Mouse (Mus musculus): ENCODE measurements around the gene Efna5. TPM values are rescaled to one million over a fixed set of nuclear protein-coding genes. Genes with fewer than 3 reads are reported as not detected.

Efna5 gene
- total RNA-seq, 2 experiments from 2014 or later = not detected

DNA sequence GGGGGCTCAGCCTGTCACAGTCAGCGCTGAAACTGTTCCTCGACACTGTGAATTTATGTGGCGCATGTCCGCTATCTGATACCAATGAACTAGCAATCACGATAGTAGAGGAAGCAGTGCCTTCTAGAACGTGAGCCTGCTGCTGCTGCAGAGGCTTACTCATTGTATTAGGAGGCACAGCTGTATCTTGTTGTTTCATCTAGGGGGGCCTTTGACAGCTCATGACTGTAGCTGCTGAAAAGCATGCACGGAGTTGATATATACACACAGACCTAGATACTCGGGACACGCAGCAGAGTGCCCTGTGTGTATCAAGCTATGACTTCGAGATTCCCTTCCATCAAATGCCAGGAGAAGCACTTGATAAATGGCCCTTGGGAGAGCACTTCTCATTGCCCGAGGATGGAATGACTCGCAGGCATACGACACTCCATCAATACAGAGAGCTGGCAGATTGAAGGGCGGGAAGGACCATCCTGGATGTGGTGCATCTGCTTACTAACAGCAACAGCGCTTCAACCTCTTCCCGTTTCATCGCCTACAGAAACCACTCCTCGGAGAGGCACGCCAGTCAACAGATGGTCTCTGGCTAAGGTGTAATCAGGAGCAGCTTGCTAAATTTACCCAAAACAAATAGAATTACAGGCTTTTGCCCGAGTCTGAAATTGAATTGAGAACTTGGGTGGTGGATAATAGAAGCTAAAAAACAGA is 160.2 kb downstream of the Efna5 start:
- ATAC-seq (replicated peaks; ENCODE audit: poor library complexity, severe bottlenecking) = no peak

DNA sequence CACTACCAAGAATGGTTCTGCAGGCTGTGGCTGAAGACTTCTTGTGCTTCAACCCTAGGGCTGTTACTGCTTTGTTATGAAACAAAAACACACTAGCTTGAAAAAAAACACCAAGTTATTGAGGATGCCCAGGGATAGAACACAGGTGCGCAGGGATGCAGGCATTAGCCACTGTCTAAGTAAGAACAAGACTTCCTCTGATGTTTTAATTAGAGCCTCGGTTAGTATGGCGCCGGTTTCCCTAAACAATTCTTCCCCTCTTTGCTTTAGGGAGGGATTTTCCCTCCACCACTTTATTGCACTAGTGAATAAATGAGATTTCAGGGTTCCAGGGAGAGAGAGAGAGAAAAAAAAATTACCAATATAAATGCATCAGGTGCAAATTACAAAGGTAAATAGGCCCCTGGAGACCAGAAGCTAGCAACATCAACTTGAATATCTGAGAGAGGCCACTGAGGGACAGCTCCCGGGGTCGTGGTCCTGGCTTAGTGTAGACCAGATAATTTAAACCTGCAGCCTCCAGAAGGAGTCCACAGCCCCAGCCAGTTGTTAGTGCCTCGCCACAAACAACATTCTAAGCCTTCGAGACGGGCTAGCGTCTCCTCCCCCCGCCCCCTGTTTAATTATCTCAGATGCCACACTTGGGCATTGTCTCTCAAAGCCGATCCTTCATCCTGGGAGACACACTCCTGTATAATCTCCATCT is 163.5 kb downstream of the Efna5 start:
- no peak for ATAC-seq (replicated peaks; ENCODE audit: poor library complexity, severe bottlenecking)

DNA sequence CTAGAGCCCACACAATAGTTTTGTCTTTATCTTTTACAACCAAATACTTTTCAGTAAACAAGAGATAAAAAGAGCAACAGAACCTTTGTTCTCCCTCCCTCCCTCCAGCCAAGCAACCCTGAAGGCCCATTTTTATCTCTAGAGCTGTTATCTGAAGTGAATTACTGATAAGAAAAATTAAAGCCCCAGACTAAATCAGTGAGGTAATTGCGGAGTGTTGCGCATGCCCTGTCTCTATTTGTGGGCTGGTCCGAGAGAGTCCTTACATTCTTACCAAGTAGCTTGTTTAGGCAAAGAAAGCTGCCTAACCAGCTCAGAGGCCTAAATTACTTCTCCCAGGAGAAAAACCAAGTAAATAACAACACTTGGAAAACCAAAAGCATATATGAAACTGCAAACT is 167.7 kb downstream of the Efna5 start:
- no peak for ATAC-seq (replicated peaks; ENCODE audit: poor library complexity, severe bottlenecking)

DNA sequence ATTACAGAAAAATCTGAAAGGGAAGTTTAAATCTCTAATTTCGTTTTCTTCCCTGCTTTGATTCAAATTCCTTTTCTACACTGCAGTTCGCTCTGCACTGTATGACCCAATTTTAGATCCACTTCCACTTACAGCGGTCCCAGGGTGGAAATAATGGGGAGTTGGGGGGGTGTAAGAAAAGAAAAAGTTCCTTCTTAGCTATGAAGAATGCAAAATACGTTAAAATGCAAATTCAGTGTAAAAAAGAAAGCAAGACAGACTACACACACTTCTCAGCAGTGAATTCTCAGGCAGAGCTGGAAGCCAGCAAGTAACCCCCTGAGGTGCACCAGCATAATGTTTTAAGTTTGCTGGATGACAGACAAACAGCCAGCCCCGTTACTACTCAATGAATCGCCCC is 174.7 kb downstream of the Efna5 start:
- ATAC-seq (replicated peaks; ENCODE audit: poor library complexity, severe bottlenecking) = no peak

DNA sequence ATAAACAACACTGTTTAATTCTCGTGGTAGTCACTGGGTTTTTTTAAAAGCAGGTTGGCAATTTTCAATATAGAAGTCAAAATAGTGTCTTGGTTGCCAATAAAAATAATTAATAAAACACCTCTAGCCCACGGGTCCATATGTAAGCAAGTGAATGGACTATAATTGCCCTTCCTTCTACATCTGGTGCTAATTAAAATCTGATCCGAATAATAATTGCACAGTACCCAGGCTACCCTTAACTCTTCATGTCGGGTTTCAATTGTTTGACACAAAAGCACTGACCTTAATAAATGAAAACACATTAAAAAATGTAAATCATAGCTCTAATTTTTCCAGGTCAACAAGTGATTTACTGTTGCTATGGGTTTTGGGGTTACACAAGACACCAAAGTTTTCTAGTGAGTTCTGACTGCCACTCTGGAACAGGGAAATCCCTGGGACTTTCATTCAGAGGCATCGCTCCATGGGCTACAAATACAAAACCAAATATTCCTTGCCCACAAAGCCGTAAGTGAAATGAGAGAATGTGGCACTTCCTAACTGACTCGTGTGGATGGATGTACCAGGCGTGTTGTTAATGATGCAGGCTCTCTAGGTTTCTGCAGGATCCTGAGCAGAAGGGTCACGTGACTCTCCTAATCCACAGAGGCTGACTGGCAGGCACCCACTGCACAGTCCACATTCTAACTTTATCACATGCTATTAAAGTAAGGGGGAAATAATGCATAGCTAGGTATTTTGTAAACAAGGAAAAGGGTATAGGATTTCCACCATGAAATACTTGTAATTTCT is 178.9 kb downstream of the Efna5 start:
- no peak for ATAC-seq (replicated peaks; ENCODE audit: poor library complexity, severe bottlenecking)

DNA sequence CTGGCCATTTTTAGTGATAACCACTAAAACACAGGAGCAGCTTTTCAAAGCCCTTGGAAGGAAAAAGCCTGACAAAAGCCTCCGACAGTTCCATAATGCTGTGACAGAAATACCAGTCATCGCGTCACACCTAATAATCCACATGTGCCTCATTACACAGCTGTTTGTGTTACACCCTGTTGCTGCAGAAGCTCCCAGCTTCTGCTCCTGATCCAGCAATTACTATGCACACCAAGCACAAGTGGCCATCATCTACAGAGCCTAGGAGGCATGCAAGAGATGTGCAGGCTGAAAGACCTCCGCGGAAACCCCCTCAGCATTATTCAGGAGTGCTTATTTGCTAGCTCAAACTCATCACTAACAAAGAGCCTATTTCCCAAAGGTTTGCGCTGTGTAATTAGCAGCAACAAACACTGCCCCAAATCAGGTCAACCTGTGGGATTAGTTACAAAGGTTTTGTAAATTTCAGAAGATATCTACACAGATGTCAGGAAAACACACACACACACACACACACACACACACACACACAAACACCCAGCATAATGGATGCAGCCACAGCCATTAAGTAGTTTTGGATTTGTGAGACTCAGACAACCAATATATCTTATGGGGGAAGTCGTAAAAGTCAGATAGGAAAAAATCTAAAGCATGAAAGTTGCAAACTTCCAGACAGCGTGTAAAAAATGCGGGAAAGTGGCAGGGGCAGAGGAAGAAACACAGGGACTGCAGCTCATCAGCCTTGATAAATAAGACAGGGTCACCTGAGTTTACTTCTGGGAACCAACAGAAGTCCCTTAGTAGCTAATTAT is 180.1 kb downstream of the Efna5 start:
- no peak for ATAC-seq (replicated peaks; ENCODE audit: poor library complexity, severe bottlenecking)

DNA sequence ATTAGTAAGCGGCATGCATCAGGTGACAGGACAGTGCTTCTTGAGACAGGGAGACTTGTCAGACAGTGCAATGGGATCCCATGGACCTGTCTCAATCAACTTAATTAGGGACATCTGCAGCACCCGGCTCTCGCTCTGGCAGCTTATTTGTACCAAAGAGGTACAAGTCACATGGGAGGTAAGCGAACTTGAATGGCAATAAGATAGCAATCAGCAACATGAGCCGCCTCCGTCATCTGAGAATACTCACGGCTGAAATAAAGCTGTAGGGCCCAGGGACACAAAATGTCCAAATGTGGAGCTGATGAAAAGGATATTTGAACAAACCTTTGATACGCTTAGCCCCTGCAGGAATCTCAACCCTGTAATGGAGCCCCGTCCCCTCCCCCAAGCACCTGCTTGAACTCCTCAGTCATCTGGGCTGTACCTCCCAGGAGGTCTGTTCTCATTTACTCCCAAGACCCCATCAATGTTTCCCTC is 186.1 kb downstream of the Efna5 start:
- ATAC-seq (replicated peaks; ENCODE audit: poor library complexity, severe bottlenecking) = no peak

DNA sequence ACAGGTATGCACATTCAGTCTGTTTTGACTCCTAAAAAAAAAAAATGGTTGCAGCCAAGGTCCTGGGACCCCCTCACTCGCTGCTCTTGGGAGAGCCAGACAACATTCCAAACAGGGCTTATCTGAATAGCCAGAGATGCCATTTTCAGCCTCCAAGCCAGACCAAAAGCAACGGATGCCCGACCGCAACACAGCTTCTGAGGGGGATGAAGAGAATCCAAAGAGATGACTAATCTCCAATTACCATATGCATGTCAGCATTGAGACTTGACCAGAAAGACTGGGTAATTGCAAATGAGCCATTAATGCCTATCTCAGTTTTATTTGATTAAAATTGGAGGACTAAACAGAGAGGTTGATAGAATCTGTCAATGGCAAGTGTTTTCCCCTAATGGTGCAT is 188.9 kb downstream of the Efna5 start:
- no peak for ATAC-seq (replicated peaks; ENCODE audit: poor library complexity, severe bottlenecking)

DNA sequence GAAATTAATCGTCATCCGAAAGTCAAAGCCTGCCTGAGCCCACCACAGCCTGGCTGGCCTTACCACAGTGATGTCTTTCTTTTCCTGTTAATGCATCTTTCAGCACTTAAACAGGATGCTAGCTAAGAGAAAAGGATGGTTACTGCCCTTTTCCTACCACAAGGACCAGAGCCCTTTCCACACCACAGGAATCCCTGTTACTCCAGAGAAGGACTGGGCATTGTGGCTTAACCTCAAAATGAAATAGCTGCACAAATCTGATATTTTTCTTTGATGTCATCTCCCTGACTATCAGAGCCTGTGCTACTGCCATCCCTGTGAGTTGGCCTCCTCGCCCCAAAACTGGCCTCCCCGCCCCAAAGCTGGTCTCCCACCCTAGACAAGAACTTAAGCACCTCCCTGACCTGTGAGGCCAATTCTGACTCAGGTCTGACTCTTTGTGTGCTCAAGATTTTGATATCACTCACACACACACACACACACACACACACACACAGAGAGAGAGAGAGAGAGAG is 189.9 kb downstream of the Efna5 start:
- no peak for ATAC-seq (replicated peaks; ENCODE audit: poor library complexity, severe bottlenecking)

DNA sequence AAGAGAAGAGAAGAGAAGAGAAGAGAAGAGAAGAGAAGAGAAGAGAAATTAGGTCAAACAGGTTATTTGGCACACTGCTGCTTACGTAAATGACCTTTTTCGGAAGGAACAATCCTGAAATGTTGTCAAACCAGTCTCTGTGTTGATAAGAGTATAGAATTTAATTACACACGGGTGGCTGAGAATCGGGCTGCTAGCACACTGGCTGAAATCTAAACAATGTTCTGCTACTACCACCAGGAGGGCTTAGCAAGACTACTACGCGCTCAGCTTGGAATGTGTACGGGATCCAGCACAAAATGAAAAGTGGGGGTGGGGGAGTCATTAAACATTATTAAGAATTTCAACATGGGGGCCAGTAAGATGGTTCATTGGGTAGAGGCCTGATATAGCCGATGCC is 190.9 kb downstream of the Efna5 start:
- ATAC-seq (replicated peaks; ENCODE audit: poor library complexity, severe bottlenecking) = no peak

DNA sequence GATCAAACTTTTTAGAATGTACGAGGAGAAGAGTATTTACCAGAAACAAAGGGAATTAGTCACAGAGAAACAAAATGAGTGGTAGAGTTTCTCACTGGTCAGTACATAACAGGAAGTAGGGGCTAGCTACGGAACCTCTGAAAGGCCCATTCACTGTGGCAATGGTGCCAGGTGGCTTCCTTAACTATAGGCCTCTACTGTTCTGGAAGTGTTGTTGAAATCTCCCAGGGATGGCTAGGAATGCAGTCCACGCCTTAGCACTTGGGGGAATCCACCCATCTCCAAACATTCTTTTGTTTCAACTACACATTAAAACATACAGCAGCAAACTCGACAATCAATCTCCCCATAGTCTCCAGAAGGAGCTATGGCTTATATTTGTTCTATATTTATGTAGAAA is 191.5 kb downstream of the Efna5 start:
- no peak for ATAC-seq (replicated peaks; ENCODE audit: poor library complexity, severe bottlenecking)

DNA sequence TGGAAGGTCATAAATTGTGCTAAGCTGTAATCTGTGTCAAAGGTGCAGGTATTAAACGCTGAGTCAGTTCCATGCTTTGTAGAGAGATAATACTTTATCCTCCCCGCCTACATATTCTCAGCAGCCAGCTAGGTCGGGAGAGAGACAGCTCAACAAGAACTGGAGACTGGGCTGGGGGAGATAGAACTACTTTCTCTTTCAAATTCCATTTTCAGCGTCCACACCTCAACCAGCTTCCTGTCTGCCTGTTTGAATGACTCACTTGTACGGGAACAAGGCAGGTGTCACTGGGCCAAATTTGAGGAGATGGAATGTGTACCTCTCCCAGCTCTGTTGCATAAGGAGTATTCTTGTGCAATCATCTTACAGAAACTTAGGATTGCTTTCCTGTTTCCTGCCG is 193.7 kb downstream of the Efna5 start:
- ATAC-seq (replicated peaks; ENCODE audit: poor library complexity, severe bottlenecking) = peak; percentile 58

DNA sequence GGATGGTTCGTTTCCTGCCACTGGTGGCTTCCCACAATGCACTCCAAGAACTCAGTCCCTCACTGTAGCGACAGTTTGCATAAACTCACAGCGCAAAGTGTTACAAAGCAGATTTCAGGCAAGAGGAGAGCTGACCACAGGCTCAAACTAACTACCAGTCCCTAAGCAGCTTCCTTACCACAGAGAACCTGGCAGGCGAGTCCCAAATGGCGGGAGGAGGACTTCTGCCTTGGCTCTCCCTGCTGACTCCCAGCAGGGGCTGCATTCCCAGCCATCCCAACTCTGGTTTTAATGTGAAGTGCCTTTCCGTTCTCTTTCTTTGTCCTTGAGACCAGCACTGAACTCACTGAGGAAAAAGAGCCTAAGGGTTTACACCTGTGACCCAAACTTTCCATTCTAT is 195.9 kb downstream of the Efna5 start:
- no peak; the same call in 1 of the 2 replicates for ATAC-seq (replicated peaks; ENCODE audit: poor library complexity, severe bottlenecking)

DNA sequence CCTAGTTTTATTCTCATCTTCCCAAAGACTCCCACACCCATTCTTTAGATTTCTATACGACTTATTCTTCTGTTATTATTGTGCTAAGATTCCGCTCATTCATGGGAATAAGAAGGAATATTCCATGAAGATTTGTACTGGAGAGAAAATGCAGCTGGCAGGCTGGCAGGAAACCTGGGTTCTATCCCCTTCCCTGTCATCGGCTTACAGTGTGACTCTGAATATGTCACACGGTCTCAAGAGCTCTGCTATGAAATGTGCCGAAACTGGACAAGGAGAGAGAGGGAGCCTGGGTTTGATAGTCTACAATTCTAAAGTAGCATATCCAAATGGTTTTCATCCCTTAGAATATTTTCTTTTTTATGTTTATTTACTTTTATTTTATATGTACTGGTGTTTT is 198.0 kb downstream of the Efna5 start:
- no peak for ATAC-seq (replicated peaks; ENCODE audit: poor library complexity, severe bottlenecking)

DNA sequence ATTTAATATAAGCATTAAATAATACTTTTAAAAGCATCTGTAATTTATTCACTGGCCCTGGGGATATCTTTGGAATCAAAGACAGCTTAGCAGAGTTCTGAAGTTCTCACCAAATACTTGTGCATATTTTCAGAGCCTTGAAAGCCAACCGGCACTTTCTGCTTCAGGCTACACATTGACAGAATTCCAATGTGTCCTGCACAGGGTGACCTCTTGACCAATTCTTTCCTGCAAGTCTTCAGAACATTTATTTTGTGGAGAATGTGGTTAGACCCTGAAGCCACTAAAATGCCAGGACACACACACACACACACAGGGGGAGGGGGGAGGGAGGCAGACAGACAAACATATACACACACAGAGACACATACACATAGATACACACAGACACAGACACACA is 199.4 kb downstream of the Efna5 start:
- ATAC-seq (replicated peaks; ENCODE audit: poor library complexity, severe bottlenecking) = no peak

DNA sequence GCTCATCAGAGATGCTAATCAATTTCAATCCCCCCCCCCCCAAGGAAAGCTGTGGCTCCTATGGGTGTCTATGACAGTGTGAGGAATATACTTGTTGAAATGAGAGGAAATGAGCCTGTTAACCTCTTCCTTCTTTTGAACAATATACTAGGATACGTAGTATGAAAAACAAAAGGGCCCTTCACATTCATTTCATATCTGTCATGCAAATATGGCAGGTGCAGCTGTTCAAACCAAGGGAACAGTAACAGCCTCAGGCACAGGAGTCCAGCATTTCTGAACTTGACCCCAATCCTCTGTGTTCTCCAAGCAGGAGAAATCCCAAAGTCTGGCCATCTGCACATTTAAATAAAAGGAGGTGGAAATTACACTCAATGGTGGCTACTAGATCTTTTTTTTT is 200.4 kb downstream of the Efna5 start:
- no peak for ATAC-seq (replicated peaks; ENCODE audit: poor library complexity, severe bottlenecking)

DNA sequence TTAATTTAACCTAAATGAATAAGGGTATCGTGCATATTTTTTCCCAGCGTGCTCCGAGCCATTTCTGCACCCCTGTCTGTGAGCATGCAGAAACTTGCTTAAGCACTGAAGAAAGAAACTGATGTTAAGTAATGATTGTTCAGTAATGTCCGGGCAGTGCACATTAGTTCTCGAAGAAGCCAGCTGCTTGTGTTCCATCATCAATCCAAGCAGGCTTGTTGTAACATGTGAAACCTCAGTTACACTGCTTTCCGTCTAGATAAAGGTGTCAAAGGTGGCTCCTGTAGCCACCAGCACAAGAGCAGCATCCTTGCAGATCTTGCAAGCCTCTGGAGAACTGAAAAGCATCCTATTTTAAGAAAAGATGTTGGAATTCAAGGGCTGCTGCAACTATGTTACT is 204.3 kb downstream of the Efna5 start:
- no peak for ATAC-seq (replicated peaks; ENCODE audit: poor library complexity, severe bottlenecking)

DNA sequence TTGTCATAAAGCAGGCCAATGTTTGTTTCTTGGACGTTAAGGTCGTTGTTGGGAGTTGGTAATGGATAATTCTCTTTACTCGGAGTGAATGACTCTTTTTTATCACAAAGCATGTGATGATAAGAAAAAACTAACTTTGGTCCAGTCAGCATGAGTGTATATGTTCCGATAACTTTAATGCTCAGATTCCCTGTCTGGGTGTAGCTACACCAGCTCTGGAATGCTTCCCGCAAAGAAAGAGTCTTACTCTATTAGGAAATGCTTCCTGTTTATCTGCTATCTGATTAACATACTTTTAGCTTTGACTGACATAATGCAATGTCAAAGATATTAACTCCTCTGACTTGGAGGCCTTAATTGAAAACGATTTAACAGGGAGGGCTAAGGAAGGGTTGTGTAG is 204.7 kb downstream of the Efna5 start:
- ATAC-seq (replicated peaks; ENCODE audit: poor library complexity, severe bottlenecking) = no peak

DNA sequence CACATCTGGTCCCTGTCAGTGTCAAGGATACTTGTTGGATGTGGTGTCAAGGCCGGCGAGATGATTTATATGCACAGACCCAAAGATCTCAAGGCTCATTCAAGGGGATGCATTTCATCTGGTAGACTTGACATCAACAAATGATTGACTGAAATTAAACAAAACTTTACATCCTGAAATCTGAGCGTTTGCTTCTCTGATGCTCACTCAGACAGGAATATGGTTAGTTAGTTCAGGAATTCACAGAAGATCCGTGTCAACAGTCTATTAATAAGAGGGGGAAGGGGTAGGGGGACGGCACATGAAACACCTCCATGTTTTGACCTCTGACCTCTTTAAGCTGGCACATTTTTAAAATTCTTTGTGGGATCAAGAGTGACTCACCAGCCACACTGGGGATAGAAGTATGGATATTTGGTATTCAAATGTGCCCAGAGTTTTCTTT is 205.3 kb downstream of the Efna5 start:
- ATAC-seq (replicated peaks; ENCODE audit: poor library complexity, severe bottlenecking) = no peak

DNA sequence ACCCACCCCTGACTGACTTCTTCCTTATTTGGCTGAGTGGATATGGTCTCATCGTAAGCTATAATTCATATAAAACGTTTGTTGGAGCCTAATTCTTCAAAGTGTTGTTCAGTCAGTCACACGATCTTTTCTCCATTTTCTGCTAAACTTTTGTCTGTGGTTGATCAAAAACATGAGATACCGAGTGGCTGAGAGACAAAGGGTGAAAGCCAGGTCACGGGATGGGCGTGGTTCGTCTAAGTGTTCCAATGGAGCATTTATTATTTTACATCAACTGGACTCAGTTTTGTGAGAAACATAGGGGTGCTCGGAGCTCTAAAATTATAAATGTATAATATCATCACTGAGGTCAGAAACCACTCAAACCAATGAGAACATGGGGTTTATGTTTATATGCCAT is 209.0 kb downstream of the Efna5 start:
- no peak for ATAC-seq (replicated peaks; ENCODE audit: poor library complexity, severe bottlenecking)
